Mouse (Mus musculus) megakaryocyte, embryonic 14.5 days (primary cell): ENCODE measurements around the gene Casp2.

ENCODE experiments used
- FLI1 ChIP-seq: IDR thresholded peaks from 2 replicates; pipeline ENCODE4 v1.6.1; 2012; ENCODE audit warnings: low read length, inconsistent platforms, mixed read lengths
- GATA1 ChIP-seq: IDR thresholded peaks from 3 replicates; pipeline ENCODE4 v1.6.1; 2012; ENCODE audit warnings: mixed read lengths, low read length, inconsistent platforms, borderline replicate concordance

- TF ChIP-seq GATA1 (no peak), FLI1 (no peak)
Observed at GRCm38 (mm10) chr6:42286448-42286847, 21.7 kb downstream of the Casp2 start, which contains the start of gene Clcn1.
